Mouse (Mus musculus): ENCODE measurements around the gene Rtl8a. TPM values are rescaled to one million over a fixed set of nuclear protein-coding genes. Genes with fewer than 3 reads are reported as not detected.
"Not testable (repeated sequence)": the region's sequence is repeated elsewhere in the genome, so short reads cannot be mapped to it uniquely, and the experiment has no call there.

Rtl8a gene
- 10 to 100 TPM; 18.9 to 19.7 TPM for polyA plus RNA-seq (2017; shearing (Covaris generic))

DNA sequence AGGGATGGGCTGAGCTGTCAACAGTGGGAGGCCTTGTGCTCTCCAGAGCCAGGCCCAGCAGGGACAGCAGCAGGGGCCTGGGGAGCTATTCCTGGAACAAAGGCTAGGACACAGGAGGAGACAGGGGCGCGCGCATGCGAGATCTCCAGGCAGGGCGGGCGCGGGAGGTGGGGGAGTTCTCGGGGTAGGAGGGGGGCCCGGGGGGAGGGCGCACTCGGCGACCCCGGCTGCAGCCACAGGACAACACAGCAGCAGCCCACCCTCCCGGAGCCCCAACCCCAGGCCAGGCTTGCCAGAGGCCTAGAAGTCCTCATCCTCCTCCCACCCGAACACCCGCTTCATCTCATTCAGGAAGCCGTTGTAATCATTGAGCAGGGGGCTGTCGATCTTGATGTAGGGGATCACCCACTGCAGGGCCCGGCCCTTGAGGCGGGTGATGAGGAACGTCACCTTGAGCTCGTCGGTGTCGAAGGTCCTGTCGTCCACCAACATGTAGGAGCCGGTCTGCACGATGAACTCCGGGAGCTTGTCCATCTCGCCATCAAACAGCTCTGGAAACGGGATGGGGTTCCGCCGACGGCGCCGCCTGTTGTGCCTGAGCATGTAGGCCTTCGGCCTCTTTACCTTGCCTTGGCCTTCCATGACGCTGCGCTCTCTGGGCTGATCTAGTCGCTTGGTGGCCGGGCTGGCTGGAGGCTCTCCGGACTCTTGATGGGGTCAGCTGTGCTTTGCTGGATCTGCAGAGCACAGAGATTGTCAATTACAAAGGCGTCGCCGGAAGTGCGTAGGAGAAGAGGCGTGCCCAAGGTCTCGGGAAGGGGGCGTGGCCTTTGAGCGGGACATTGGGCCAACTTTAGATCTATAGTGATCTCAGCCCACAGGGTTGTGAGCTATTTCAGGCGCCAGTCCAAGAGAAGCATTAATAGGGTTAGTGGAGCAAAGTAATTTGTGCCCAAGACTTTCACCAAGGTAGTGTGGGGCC is at the start of gene Rtl8a:
TSS of gene Rtl8a (minus strand) at position 703 of the 982 bp plus-strand sequence.
- peak; percentile 96 for ATAC-seq

GRCm38 (mm10) chrX:53693141-53693540 is 49.7 kb upstream of the Rtl8a start:
- ATAC-seq: no peak

GRCm38 (mm10) chrX:53692065-53692464 is 48.6 kb upstream of the Rtl8a start:
- ATAC-seq: no peak

GRCm38 (mm10) chrX:53684676-53685075 is 41.2 kb upstream of the Rtl8a start:
- not testable (repeated sequence) for ATAC-seq

GRCm38 (mm10) chrX:53682650-53683049 is 39.2 kb upstream of the Rtl8a start:
- ATAC-seq: not testable (repeated sequence)

- peak; percentile 78 for ATAC-seq
Measured at GRCm38 (mm10) chrX:53676943-53677342, 33.5 kb upstream of the Rtl8a start.

DNA sequence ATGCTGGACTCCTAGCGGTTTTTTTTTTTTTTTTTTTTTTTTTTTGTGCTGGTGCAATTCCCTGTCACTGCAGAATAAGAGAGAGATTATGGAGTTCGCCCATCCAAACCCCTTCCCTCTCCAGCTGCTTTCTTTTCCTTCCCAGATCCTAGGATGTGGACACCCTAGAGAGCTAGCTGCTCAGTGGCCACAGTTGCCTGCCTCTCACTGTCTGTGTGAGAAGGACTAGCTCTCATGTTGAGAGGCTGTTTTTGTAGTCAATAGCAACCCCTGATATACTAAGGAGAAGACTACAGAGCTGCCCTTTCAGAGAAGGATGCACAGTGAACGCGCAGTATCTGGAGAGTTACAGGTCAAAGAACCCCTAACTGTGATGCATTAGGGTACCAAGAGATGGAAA is 27.2 kb upstream of the Rtl8a start:
- ATAC-seq: peak; percentile 23

DNA sequence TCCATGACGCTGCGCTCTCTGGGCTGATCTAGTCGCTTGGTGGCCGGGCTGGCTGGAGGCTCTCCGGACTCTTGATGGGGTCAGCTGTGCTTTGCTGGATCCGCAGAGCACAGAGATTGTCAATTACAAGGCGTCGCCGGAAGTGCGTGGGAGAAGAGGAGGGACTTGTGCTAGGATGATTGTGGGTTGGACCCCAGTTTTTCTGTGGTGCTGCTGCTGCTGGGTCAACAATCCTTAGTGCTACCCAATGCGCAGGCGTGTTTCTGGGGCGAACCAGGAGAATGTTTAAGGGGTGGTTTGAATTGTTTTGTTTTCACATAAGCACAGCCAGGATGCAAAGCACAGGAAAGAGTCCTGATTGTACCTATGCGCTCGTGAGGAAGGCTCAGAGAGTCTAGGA is 26.8 kb upstream of the Rtl8a start, which contains the start of gene Rtl8b:
TSS of gene Rtl8b (minus strand) at position 115 of the 400 bp plus-strand sequence.
- peak; percentile 96 for ATAC-seq

- ATAC-seq: peak; percentile 49
Measured at GRCm38 (mm10) chrX:53669557-53670270, 26.2 kb upstream of the Rtl8a start.

DNA sequence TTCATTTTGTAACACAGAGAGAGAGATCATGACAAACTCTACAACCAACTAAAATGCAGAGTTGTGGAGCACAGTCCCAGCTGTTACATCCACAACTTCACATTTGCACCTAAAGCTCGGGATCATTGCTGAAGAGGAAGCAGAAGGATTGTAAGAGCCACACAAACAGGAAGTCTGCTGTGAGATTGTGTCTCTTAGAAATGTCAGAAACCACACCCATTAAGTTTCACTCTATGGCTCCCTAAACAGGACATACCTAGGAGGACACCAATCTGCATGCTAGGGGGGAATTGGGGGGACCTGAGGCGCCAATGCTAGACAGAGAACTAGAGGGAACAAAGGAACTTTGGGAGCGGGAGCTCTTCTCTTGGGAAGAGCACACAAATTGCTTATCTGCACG is 9.4 kb upstream of the Rtl8a start:
- ATAC-seq: peak; percentile 49

DNA sequence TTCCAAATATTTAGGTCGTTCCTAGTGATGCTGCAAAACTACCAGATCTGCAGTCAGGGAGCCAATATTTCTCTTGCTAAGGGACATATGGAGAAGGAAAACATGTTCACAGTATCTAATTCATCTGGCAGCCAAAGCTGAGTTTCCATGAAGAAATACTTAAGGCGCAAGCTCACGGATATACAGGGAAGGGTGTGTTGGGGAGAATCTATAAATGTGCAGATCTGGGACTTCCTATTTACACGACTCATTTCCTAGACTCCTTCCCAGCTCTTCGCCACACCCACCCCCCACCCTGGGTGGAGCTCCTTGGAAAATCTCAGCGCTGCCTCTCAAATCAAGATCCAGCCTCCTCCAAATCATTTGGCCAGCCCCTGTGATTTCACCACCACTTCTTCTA is 2.4 kb upstream of the Rtl8a start:
- ATAC-seq: no peak

DNA sequence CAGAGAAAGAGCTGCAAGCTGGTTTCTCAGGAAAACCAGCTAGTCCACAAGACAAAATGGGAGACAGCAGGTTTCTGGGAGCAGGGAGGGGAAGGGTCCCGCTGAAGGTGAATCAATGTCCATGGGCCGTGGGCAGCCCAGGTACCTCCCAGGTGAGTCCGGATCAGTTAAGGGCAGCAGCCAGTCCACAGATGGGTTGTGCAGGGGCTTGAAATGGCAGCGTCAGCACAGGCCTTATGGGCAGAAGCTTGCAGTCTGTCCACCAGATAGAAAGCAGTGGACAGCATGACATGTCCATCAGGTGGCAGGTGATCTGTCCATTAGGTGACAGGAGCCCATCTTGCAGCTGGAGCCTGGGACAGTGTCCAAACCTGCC is 890 bp downstream of the Rtl8a start:
- ATAC-seq: not testable (repeated sequence)

GRCm38 (mm10) chrX:53638107-53638506 is 5.4 kb downstream of the Rtl8a start:
- not testable (repeated sequence) for ATAC-seq

DNA sequence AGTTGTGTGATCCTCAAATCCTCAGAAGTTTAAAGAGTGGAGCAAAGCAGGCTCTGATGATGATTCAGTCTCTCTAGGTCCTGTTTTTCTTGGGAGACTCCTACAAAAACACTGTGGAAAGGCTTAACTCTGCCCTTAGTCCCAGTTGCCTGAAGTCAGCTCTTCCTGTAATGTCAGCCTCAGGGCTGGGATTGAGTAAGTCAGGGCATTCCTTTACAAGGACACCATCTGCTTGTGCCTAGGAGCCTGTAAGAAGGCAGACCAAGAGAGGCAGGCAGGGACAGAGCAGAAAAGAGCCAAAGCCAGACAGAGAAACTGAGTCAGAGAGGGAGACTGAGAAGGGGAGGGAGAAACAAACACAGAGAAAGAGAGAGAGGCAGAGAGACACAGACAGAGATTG is 32.1 kb downstream of the Rtl8a start:
- not testable (repeated sequence) for ATAC-seq

- ATAC-seq: peak; percentile 66
Measured at GRCm38 (mm10) chrX:53610571-53610970, 32.9 kb downstream of the Rtl8a start.

GRCm38 (mm10) chrX:53608879-53609278 is 34.6 kb downstream of the Rtl8a start, which contains the start of gene Gm14597:
Gene Gm14597, minus strand, starts transcription at chrX:53608979.
- ATAC-seq: not testable (repeated sequence)

DNA sequence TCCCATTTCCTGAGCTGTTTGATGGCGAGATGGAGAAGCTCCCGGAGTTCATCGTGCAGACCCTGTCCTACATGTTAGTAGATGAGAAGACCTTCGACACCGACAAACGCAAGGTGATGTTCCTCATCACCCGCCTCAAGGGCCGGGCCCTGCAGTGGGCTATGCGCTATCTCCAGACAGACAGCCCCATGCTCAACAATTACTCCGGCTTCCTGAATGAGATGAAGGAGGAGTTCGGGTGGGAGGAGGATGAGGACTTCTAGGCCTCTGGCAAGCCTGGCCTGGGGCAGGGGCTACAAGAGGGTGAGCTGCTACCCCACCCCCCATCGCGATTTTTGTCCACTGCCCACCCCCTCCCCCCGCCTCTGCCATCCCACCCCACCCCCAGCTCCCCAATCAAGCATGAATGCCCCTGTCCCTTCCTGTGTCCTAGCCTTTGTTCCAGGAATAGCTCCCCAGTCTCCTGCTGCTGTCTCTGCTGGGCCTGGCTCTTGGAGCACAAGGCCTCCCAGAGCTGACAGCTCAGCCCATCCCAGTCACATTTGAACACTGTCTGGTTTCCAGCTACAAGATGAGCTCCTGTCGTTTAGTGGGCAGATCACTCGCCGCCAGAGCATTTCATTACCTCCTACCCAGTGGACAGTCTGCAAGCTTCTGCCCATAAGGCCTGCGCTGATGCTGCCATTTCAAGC is 35.2 kb downstream of the Rtl8a start:
- ATAC-seq: peak; percentile 14

GRCm38 (mm10) chrX:53607242-53608121 is 36.0 kb downstream of the Rtl8a start, which contains the start of gene Rtl8c:
Gene Rtl8c, plus strand, starts transcription at chrX:53608032.
- peak; percentile 88 for ATAC-seq

GRCm38 (mm10) chrX:53606176-53606575 is 37.3 kb downstream of the Rtl8a start:
- ATAC-seq: not testable (repeated sequence)

- ATAC-seq: not testable (repeated sequence)
Measured at GRCm38 (mm10) chrX:53599993-53600392, 43.5 kb downstream of the Rtl8a start.
